Mouse (Mus musculus) testis, adult 2 months (tissue): ENCODE results near the gene Ntn1. TPM values are rescaled to one million over a fixed set of nuclear protein-coding genes. Genes with fewer than 3 reads are reported as not detected.

Experiments
- H3K27ac ChIP-seq: fragments of 200-500 bp; 2 replicates; pipeline ENCODE4 v1.5.1; 2012; ENCODE audit warnings: low read depth, low read length; ENCODE audit not compliant: control insufficient read depth, insufficient read depth
- H3K27me3 ChIP-seq: fragments of 200-500 bp; 2 replicates; pipeline ENCODE4 v1.6.1; 2012; ENCODE audit warnings: mild to moderate bottlenecking, low read length, moderate library complexity; ENCODE audit not compliant: control insufficient read depth, insufficient read depth
- H3K36me3 ChIP-seq: fragments of 200-500 bp; 2 replicates; pipeline ENCODE4 v1.6.1; 2012; ENCODE audit warnings: mild to moderate bottlenecking, low read length; ENCODE audit not compliant: control insufficient read depth, insufficient read depth
- H3K4me1 ChIP-seq: fragments of 200-500 bp; 2 replicates; pipeline ENCODE4 v1.6.1; 2012; ENCODE audit warnings: low read length; ENCODE audit not compliant: control insufficient read depth, insufficient read depth
- H3K4me3 ChIP-seq: fragments of 200-500 bp; 2 replicates; pipeline ENCODE4 v1.5.1; 2012; ENCODE audit warnings: low read depth, mild to moderate bottlenecking, low read length, moderate library complexity, mixed read lengths; ENCODE audit not compliant: control insufficient read depth
- CTCF ChIP-seq: fragments of 200-500 bp; IDR thresholded peaks from 2 replicates; pipeline ENCODE4 v1.5.1; 2012; ENCODE audit warnings: low read depth, mild to moderate bottlenecking, inconsistent platforms, low read length, moderate library complexity; ENCODE audit not compliant: control insufficient read depth, insufficient read depth, insufficient replicate concordance
- POLR2A ChIP-seq: fragments of 200-500 bp; IDR thresholded peaks from 2 replicates; pipeline ENCODE4 v1.6.1; 2012; ENCODE audit warnings: low read depth, mild to moderate bottlenecking, inconsistent platforms, low read length, moderate library complexity; ENCODE audit not compliant: control insufficient read depth
- polyA plus RNA-seq: library from polyadenylated mRNA; depleted of rRNA; stranded (reverse); fragments of >200 nt; gene quantifications from 2 replicates; pipeline ENCODE4 v1.2.3, GENCODE M21; 2012

The Ntn1 gene
- polyA plus RNA-seq, 1 experiment, result 1.6 TPM

GRCm38 (mm10) chr11:68244254-68244991 lies 156.2 kb downstream of the Ntn1 start:
- no peaks in the 10 kb centered on the region for H3K36me3 ChIP-seq
- no peak overlapping the region for H3K4me3 ChIP-seq
- no peak overlapping the region for H3K27ac ChIP-seq
- H3K4me1 ChIP-seq, result no peaks in the 10 kb centered on the region
- no peaks in the 10 kb centered on the region for H3K27me3 ChIP-seq
- TF ChIP-seq CTCF, result no peak
- no peak for TF ChIP-seq POLR2A

DNA sequence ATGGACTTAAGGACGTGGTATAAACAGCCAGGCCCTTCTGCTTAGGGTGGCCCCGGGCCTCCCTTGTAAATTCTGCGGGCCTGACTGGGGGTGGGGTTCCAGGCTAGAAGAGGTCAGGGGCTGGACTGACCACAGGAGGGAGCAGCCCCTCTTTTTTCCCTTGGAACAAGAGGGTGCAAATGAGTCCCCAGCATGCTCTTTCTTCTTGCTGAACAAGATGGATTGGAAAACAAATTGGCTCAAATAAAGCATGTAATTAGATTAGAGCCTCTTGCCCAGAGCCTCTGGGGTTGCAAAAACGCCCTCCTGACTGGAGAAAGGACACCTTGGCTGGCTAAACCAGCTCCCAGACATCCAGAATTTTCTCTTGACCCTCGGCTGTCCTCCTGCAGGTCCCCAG lies 160.9 kb downstream of the Ntn1 start:
- Histone ChIP-seq H3K36me3 (no peaks in the 10 kb centered on the region), H3K27me3 (no peaks in the 10 kb centered on the region)

DNA sequence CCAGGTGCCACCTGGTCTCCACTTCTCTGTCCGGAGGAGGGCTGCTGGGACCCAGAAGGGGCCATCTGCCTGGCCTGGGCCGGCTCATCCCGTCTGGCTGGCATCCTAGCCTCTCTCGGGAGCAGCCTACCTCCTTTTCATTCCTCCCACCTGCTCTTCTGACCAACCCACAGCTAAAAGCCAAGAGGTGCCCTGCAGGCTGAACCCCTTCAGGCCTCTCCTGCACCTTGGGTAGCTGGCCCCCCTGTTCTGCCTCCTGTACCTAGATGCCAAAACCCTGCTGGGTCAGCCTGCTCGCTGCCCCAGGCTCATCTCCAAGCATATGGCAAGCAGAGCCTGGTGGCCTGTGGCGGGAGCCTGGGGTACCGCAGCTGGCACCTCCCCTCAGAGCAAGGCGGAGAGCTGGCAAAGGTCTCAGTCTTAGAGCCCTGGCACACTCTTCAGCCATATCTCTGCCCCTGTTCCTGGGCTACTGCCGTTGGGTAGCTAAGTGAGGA lies 167.1 kb downstream of the Ntn1 start:
- Histone ChIP-seq H3K4me3 (no peak overlapping the region), H3K4me1 (no peaks in the 10 kb centered on the region), H3K36me3 (no peaks in the 10 kb centered on the region), H3K27ac (no peak overlapping the region), H3K27me3 (no peaks in the 10 kb centered on the region)
- TF ChIP-seq POLR2A, result no peak
- no peak for TF ChIP-seq CTCF

More for the DNA sequence above, 160.9 kb downstream of the Ntn1 start:
- H3K4me3 ChIP-seq, result no peak overlapping the region
- no peak overlapping the region for H3K27ac ChIP-seq
- no peaks in the 10 kb centered on the region for H3K4me1 ChIP-seq
- TF ChIP-seq CTCF, result no peak
- TF ChIP-seq POLR2A, result no peak

- no peaks in the 10 kb centered on the region for H3K27me3 ChIP-seq
Observed at GRCm38 (mm10) chr11:68231558-68231957, 169.1 kb downstream of the Ntn1 start.

GRCm38 (mm10) chr11:68228941-68229665 lies 171.5 kb downstream of the Ntn1 start:
- Histone ChIP-seq H3K27ac (no peak overlapping the region), H3K4me3 (no peak overlapping the region), H3K36me3 (no peaks in the 10 kb centered on the region), H3K4me1 (peaks cover 2% of the 10 kb centered on the region; the same call in 1 of the 2 replicates), H3K27me3 (no peaks in the 10 kb centered on the region)
- TF ChIP-seq CTCF, result no peak
- TF ChIP-seq POLR2A, result no peak

More at GRCm38 (mm10) chr11:68231558-68231957, 169.1 kb downstream of the Ntn1 start:
- Histone ChIP-seq H3K4me1 (no peaks in the 10 kb centered on the region), H3K36me3 (no peaks in the 10 kb centered on the region), H3K4me3 (no peak overlapping the region), H3K27ac (no peak overlapping the region)
- TF ChIP-seq CTCF (no peak; the same call in 1 of the 2 replicates), POLR2A (no peak)

DNA sequence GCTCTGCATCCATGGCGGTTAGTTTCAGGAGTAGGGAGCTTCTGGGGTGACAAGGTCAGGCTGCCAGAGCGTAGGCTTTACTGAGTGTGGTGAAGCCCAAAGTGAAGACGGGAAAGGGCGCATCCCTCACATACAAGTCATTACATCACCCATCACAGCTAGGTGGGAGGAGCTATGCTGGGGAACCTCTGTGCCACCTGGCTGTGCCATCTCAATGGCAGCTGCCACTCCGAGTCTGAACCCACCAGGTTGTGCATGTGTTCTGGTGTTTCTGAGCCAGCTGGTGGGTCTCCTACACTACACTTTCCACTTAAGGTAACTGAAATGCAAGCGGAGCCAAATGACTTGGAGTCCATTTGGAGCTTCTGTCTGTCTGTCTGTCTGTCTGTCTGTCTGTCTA lies 172.8 kb downstream of the Ntn1 start:
- no peaks in the 10 kb centered on the region for H3K36me3 ChIP-seq
- H3K27ac ChIP-seq, result no peak overlapping the region
- H3K27me3 ChIP-seq, result no peaks in the 10 kb centered on the region
- H3K4me1 ChIP-seq, result peaks cover 2% of the 10 kb centered on the region; the same call in 1 of the 2 replicates
- TF ChIP-seq POLR2A, result no peak
- TF ChIP-seq CTCF, result no peak
- H3K4me3 ChIP-seq, result no peak overlapping the region

DNA sequence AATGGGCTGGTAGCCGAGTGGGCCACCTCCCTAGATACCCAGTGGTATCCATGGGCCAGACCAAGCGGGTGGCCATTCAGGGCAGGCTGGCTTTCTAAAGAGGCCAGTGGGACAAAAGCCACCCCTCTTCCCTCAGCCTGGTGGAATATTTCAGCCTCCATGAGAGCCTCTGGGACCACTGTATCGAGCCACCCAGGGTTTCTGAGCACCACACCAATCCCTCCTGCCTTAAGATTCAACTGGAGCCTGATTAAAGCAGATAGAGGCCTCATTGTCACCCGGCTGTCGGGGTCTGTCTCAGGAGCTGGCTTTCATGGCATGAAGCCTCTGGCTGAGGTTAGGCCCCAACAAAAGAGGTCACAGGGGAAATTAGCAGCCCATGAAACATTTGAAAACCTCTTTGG lies 174.0 kb downstream of the Ntn1 start:
- peaks cover 2% of the 10 kb centered on the region; the same call in 1 of the 2 replicates for H3K4me1 ChIP-seq
- no peaks in the 10 kb centered on the region for H3K36me3 ChIP-seq
- H3K27ac ChIP-seq, result no peak overlapping the region
- TF ChIP-seq CTCF, result no peak
- no peak for TF ChIP-seq POLR2A
- H3K4me3 ChIP-seq, result no peak overlapping the region
- no peaks in the 10 kb centered on the region for H3K27me3 ChIP-seq
